Mouse (Mus musculus): ENCODE measurements around the gene Dnajc13. TPM values are rescaled to one million over a fixed set of nuclear protein-coding genes. Genes with fewer than 3 reads are reported as not detected.

Dnajc13 gene
- polyA plus RNA-seq (2012; rRNA removed) (9.3 and 15.6 TPM in 2 replicates), polyA plus RNA-seq (2014; fragmentation: Nextera tagmentation; extraction: Ambion mirVana) (7.0 and 10.4 TPM in 2 replicates)

- H3K4me2 ChIP-seq (ENCODE audit: low read depth), result peak within 1 kb of the TSS; percentile 92
- ATAC-seq (ENCODE audit: insufficient read depth), result peak; percentile 97
- peak within 1 kb of the TSS; percentile 64 for H3K9ac ChIP-seq (replicated peaks)
These were observed at the start of gene Dnajc13 for GRCm38 (mm10) chr9:104262823-104263352. Dnajc13 (minus strand) TSS chr9:104262930.

GRCm38 (mm10) chr9:104306734-104307133 is 44.0 kb upstream of the Dnajc13 start:
- DNase-seq (ENCODE audit: low read depth in 3 of 3, low spot score in 3 of 3) (peak; percentile 28 to 38 (median 37)), ATAC-seq (ENCODE audit: insufficient read depth) (no peak)
- H3K9me3 ChIP-seq (ENCODE audit: control insufficient read depth, low read length), result no peaks in the 10 kb centered on the region
- no peaks in the 10 kb centered on the region for H3K36me3 ChIP-seq (replicated peaks; ENCODE audit: control insufficient read depth, insufficient read depth, low read depth)
- 7% methylated on average over 6 of the region's 6 CpGs for WGBS (ENCODE audit: insufficient replicate concordance)
- H3K27me3 ChIP-seq (ENCODE audit: control insufficient read depth, insufficient read depth, low read length), result no peaks in the 10 kb centered on the region
- TF ChIP-seq CTCF (IDR thresholded peaks at IDR 0.05; ENCODE audit: low read depth) (peak; percentile 90), EP300 (IDR thresholded peaks at IDR 0.05; ENCODE audit: low read depth) (no peak)
- no peak overlapping the region for H3K4me3 ChIP-seq (ENCODE audit: insufficient read depth in 1 of 2, low read depth in 2 of 2, low read length in 2 of 2)
- H3K4me2 ChIP-seq (ENCODE audit: low read depth), result no peak overlapping the region
- H3K27ac ChIP-seq, result no peak overlapping the region
- no peak overlapping the region for H3K9ac ChIP-seq (replicated peaks)
- H3K4me1 ChIP-seq (replicated peaks; ENCODE audit: control insufficient read depth in 2 of 2, insufficient read depth in 2 of 2, low read length in 1 of 2), result no peaks in the 10 kb centered on the region

More at GRCm38 (mm10) chr9:104262823-104263352, at the start of gene Dnajc13:
- peak; percentile 88 to 92 (median 90) for DNase-seq (ENCODE audit: low read depth in 3 of 3, low spot score in 3 of 3)
- H3K27ac ChIP-seq, result peak within 1 kb of the TSS; percentile 41; the same call in 1 of the 2 replicates
- no peak for TF ChIP-seq EP300 (IDR thresholded peaks at IDR 0.05; ENCODE audit: low read depth)
- TF ChIP-seq CTCF (IDR thresholded peaks at IDR 0.05; ENCODE audit: low read depth), result no peak
- no peaks in the 10 kb centered on the region for H3K9me3 ChIP-seq (ENCODE audit: control insufficient read depth, low read length)
- no peaks in the 10 kb centered on the region for H3K27me3 ChIP-seq (ENCODE audit: control insufficient read depth, insufficient read depth, low read length)
- peaks cover 9 to 18% of the 10 kb centered on the region in 2 experiments for H3K4me1 ChIP-seq (replicated peaks; ENCODE audit: control insufficient read depth in 2 of 2, insufficient read depth in 2 of 2, low read length in 1 of 2)
- H3K4me3 ChIP-seq (ENCODE audit: insufficient read depth in 1 of 2, low read depth in 2 of 2, low read length in 2 of 2), result peak within 1 kb of the TSS; percentile 80 to 81
- no peaks in the 10 kb centered on the region for H3K36me3 ChIP-seq (replicated peaks; ENCODE audit: control insufficient read depth, insufficient read depth, low read depth)
- WGBS (ENCODE audit: insufficient replicate concordance), result under 1% methylated on average over 59 of the region's 60 CpGs

- no peak overlapping the region for H3K9ac ChIP-seq (replicated peaks)
- H3K4me2 ChIP-seq (ENCODE audit: low read depth), result no peak overlapping the region
- WGBS (ENCODE audit: insufficient replicate concordance), result 75% methylated on average over 6 of the region's 6 CpGs
- no peak for ATAC-seq (ENCODE audit: insufficient read depth)
- H3K36me3 ChIP-seq (replicated peaks; ENCODE audit: control insufficient read depth, insufficient read depth, low read depth), result no peaks in the 10 kb centered on the region
- no peak overlapping the region for H3K27ac ChIP-seq
- TF ChIP-seq EP300 (IDR thresholded peaks at IDR 0.05; ENCODE audit: low read depth), result no peak
- no peak for TF ChIP-seq CTCF (IDR thresholded peaks at IDR 0.05; ENCODE audit: low read depth)
- no peak overlapping the region for H3K4me3 ChIP-seq (ENCODE audit: insufficient read depth in 1 of 2, low read depth in 2 of 2, low read length in 2 of 2)
- H3K9me3 ChIP-seq (ENCODE audit: control insufficient read depth, low read length), result no peaks in the 10 kb centered on the region
- no peak for DNase-seq (ENCODE audit: low read depth in 3 of 3, low spot score in 3 of 3)
- H3K4me1 ChIP-seq (replicated peaks; ENCODE audit: control insufficient read depth in 2 of 2, insufficient read depth in 2 of 2, low read length in 1 of 2), result no peaks in the 10 kb centered on the region
- H3K27me3 ChIP-seq (ENCODE audit: control insufficient read depth, insufficient read depth, low read length), result no peaks in the 10 kb centered on the region
These were observed 42.8 kb upstream of the Dnajc13 start for GRCm38 (mm10) chr9:104305333-104306111.

GRCm38 (mm10) chr9:104304800-104305199 is 42.1 kb upstream of the Dnajc13 start:
- WGBS (ENCODE audit: insufficient replicate concordance), result 57% methylated on average over 10 of the region's 10 CpGs
- no peak for DNase-seq (ENCODE audit: low read depth in 3 of 3, low spot score in 3 of 3)
- Histone ChIP-seq H3K27ac (no peak overlapping the region), H3K4me2 (ENCODE audit: low read depth) (no peak overlapping the region), H3K4me3 (ENCODE audit: insufficient read depth in 1 of 2, low read depth in 2 of 2, low read length in 2 of 2) (no peak overlapping the region), H3K36me3 (replicated peaks; ENCODE audit: control insufficient read depth, insufficient read depth, low read depth) (no peaks in the 10 kb centered on the region), H3K9ac (replicated peaks) (no peak overlapping the region), H3K9me3 (ENCODE audit: control insufficient read depth, low read length) (no peaks in the 10 kb centered on the region), H3K4me1 (replicated peaks; ENCODE audit: control insufficient read depth in 2 of 2, insufficient read depth in 2 of 2, low read length in 1 of 2) (no peaks in the 10 kb centered on the region), H3K27me3 (ENCODE audit: control insufficient read depth, insufficient read depth, low read length) (no peaks in the 10 kb centered on the region)
- TF ChIP-seq CTCF (IDR thresholded peaks at IDR 0.05; ENCODE audit: low read depth), result no peak
- no peak for ATAC-seq (ENCODE audit: insufficient read depth)

GRCm38 (mm10) chr9:104304376-104304775 is 41.6 kb upstream of the Dnajc13 start:
- DNase-seq (ENCODE audit: low read depth in 3 of 3, low spot score in 3 of 3) (no peak), ATAC-seq (ENCODE audit: insufficient read depth) (no peak)
- no peak for TF ChIP-seq EP300 (IDR thresholded peaks at IDR 0.05; ENCODE audit: low read depth)
- TF ChIP-seq CTCF (IDR thresholded peaks at IDR 0.05; ENCODE audit: low read depth), result no peak
- 48% methylated on average over 4 of the region's 4 CpGs for WGBS (ENCODE audit: insufficient replicate concordance)
- Histone ChIP-seq H3K9me3 (ENCODE audit: control insufficient read depth, low read length) (no peaks in the 10 kb centered on the region), H3K36me3 (replicated peaks; ENCODE audit: control insufficient read depth, insufficient read depth, low read depth) (no peaks in the 10 kb centered on the region), H3K4me3 (ENCODE audit: insufficient read depth in 1 of 2, low read depth in 2 of 2, low read length in 2 of 2) (no peak overlapping the region), H3K27ac (no peak overlapping the region), H3K9ac (replicated peaks) (no peak overlapping the region), H3K4me1 (replicated peaks; ENCODE audit: control insufficient read depth in 2 of 2, insufficient read depth in 2 of 2, low read length in 1 of 2) (no peaks in the 10 kb centered on the region), H3K27me3 (ENCODE audit: control insufficient read depth, insufficient read depth, low read length) (no peaks in the 10 kb centered on the region), H3K4me2 (ENCODE audit: low read depth) (no peak overlapping the region)

Data from liver, embryonic 14.5 days (tissue).